Mouse (Mus musculus) brain, embryonic 14.5 days (tissue): ENCODE measurements around the gene Trpm6.

Experiments used
- CTCF ChIP-seq: fragments of 200-500 bp; IDR thresholded peaks from 2 replicates; pipeline ENCODE4 v1.5.1; 2012; ENCODE audit warnings: inconsistent platforms, mild to moderate bottlenecking, moderate library complexity, borderline replicate concordance; ENCODE audit not compliant: insufficient read depth, insufficient read length; ENCODE audit errors: extremely low read depth
- POLR2A ChIP-seq: fragments of 200-500 bp; IDR thresholded peaks from 2 replicates; pipeline ENCODE4 v1.6.1; 2012; ENCODE audit warnings: mild to moderate bottlenecking, inconsistent platforms, borderline replicate concordance; ENCODE audit not compliant: poor library complexity, insufficient read depth, insufficient read length, severe bottlenecking; ENCODE audit errors: extremely low read depth

- TF ChIP-seq CTCF: no peak
- TF ChIP-seq POLR2A: no peak
Measured at GRCm38 (mm10) chr19:18710903-18711302, 38.9 kb upstream of the Trpm6 start.
